ENCODE assay signal across 27 mouse cellular contexts in the genomic region with DNA sequence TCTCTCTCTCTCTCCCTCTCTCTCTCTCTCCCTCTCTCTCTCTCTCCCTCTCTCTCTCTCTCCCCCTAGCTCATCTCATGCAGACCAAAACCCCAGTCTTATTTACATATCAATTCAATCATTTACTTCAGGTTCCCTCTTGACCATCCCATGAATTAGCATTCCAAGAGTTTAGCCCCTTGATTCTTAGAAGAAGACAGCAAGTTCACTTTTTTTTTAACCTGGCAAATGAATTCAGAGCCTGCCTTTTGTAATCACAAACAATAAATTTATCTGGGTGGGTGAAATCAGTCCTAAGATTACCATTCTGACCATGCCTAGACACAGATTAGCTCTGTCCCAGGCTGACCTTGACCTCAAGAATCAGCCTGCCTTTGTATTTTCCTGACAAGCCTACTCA. TPM values are rescaled to one million over a fixed set of nuclear protein-coding genes. Genes with fewer than 3 reads are reported as not detected.
A peak's percentile ranks its signal among the peaks of the same experiment; 100 is the strongest.
DNase-seq lines count a peak whose midpoint lies in the region; ATAC-seq lines count a peak whose summit lies in the region.
"Had no signal": no experiment of that assay in that cellular context is flagged by ENCODE, and none has a peak within 500 bp of the region (broad histone marks: within the 10 kb centered on the region; RNA-seq: fewer than 3 reads in every experiment).

No protein-coding gene starts in this region.

- H3K9ac ChIP-seq in heart, embryonic 11.5 days (ENCODE audit: low read depth, low read length), result no peak overlapping the region
- H3K9ac ChIP-seq: embryonic facial prominence, embryonic 13.5 days; embryonic facial prominence, embryonic 15.5 days; forebrain, embryonic 12.5 days had no signal

- H3K27me3 ChIP-seq in heart, embryonic 11.5 days (ENCODE audit: control insufficient read depth, insufficient read depth, low read length), result no peaks in the 10 kb centered on the region
- H3K27me3 ChIP-seq: CH12.LX; embryonic facial prominence, embryonic 13.5 days; embryonic facial prominence, embryonic 15.5 days; forebrain, embryonic 12.5 days had no signal

- H3K4me1 ChIP-seq in heart, embryonic 11.5 days (ENCODE audit: control insufficient read depth, insufficient read depth, low read length), result no peaks in the 10 kb centered on the region
- H3K4me1 ChIP-seq: embryonic facial prominence, embryonic 13.5 days; embryonic facial prominence, embryonic 15.5 days; forebrain, embryonic 10.5 days; forebrain, embryonic 12.5 days had no signal

- no peaks in the 10 kb centered on the region for H3K36me3 ChIP-seq in heart, embryonic 11.5 days (ENCODE audit: control insufficient read depth, insufficient read depth, low read length)
- H3K36me3 ChIP-seq: embryonic facial prominence, embryonic 13.5 days; embryonic facial prominence, embryonic 15.5 days; forebrain, embryonic 10.5 days; forebrain, embryonic 12.5 days; G1E had no signal

- no peak overlapping the region for H3K27ac ChIP-seq in heart, embryonic 11.5 days (ENCODE audit: low read depth, low read length)
- H3K27ac ChIP-seq: embryonic facial prominence, embryonic 13.5 days; embryonic facial prominence, embryonic 15.5 days; forebrain, embryonic 10.5 days; forebrain, embryonic 12.5 days had no signal

- peak; percentile 7 for DNase-seq in heart, adult 11 months
- peak; percentile 83 for DNase-seq in R1 (ENCODE audit: low read depth, low spot score)
- DNase-seq in right cerebral cortex, postnatal 14 days, result no peak
- no peak for DNase-seq in lung, postnatal 4 days
- DNase-seq: adrenal gland, adult 8-10 months; adrenal gland, postnatal 14 days; adrenal gland, postnatal 36 days; B cell, adult 2 months; cerebellum, adult 11-12 months; cerebellum, adult 2 months; cerebellum, adult 9-10 months; cerebellum, postnatal 10 days; cerebellum, postnatal 36 days; embryo, embryonic 11 days had no signal

- H3K9me3 ChIP-seq in heart, embryonic 11.5 days (replicated peaks; ENCODE audit: control insufficient read depth, low read length), result no peaks in the 10 kb centered on the region
- H3K9me3 ChIP-seq: embryonic facial prominence, embryonic 13.5 days; embryonic facial prominence, embryonic 15.5 days; forebrain, embryonic 12.5 days; G1E had no signal

- H3K4me3 ChIP-seq in heart, embryonic 11.5 days (ENCODE audit: low read depth, low read length), result no peak overlapping the region
- H3K4me3 ChIP-seq: embryonic facial prominence, embryonic 13.5 days; embryonic facial prominence, embryonic 15.5 days; erythroblast, embryonic 14.5 days; forebrain, embryonic 10.5 days; forebrain, embryonic 12.5 days had no signal

- no peak overlapping the region for H3K4me2 ChIP-seq in heart, embryonic 11.5 days
- H3K4me2 ChIP-seq: embryonic facial prominence, embryonic 13.5 days; embryonic facial prominence, embryonic 15.5 days; forebrain, embryonic 12.5 days had no signal

- no peak for ATAC-seq in heart, embryonic 11.5 days (replicated peaks; ENCODE audit: insufficient number of reproducible peaks, low FRiP score, low TSS enrichment)
- ATAC-seq: activated CD4-positive, CD25-positive, alpha-beta regulatory T cell, adult 4 months; CD4-positive, CD25-positive, alpha-beta regulatory T cell, adult 4 months; forebrain, embryonic 14.5 days; forebrain, embryonic 16.5 days; Patski had no signal

RNA-seq across cellular contexts. Expression of gene Ccdc66, which starts 16.3 kb away (rescaled TPM):
- polyA plus RNA-seq in heart, embryonic 11.5 days (2014; fragmentation: Nextera tagmentation; extraction: Ambion mirVana), result 7.8 and 9.1 TPM in 2 replicates

Comparison
In these comparisons a context has a peak if more than half of its experiments do, and no peak if none do; other contexts are left out.
1. DNase-seq: peak in heart, adult 11 months (single experiment) and R1 (single experiment); none in right cerebral cortex, postnatal 14 days (single experiment) and lung, postnatal 4 days (0 of 2).